Mouse (Mus musculus) kidney, postnatal 4 days (tissue): ENCODE measurements around the gene Spop.
A peak's percentile ranks its signal among the peaks of the same experiment; 100 is the strongest.
"Not testable (repeated sequence)": the region's sequence is repeated elsewhere in the genome, so short reads cannot be mapped to it uniquely, and the experiment has no call there.

Experiments used
- DNase-seq, 2 experiments: peaks; one replicate each; pipeline ENCODE4 v3.0.0; 2021; ENCODE audit warnings: mixed read lengths in 2 of 2

Gene Spop

GRCm38 (mm10) chr11:95500412-95500811 lies 86.5 kb downstream of the Spop start:
- no peak for DNase-seq

DNA sequence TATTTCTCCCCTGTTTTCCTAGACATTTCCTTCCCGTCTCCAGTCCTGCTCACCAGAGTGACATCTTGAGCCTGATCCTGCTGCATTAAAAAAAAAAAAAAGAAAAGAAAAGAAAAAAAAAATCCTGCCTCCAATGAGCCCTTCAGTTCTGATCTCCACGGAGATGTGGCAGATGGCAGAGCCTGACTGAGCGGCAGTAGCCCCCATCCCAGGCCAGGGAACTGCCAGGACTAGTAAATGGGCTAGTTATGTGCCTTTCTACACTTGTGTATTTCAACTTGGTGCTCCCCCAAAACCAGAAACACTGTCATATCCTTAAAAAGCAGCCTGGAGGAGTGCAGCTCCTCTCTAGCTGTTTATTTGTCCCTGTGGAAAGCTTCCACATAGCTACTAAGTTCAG lies 87.0 kb downstream of the Spop start:
- DNase-seq: no peak

DNA sequence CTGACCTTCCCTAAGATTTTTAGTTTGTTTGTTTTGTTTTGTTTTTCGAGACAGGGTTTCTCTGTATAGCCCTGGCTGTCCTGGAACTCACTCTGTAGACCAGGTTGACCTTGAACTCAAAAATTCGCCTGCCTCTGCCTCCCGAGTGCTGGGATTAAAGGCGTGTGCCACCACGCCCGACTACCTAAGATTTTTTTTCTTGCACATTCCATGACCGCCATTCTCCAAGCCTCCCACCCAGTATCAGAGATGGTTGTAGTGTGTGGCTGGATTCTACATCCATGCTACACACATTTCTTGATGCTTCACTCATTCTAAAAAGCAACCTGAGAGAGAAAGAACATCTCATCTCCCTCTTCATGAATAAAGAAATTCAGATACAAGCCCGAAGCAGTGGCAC lies 87.9 kb downstream of the Spop start:
- not testable (repeated sequence) for DNase-seq

- peak in 1 of 2 experiments; percentile 52 for DNase-seq
Measured at GRCm38 (mm10) chr11:95503581-95504180, 89.8 kb downstream of the Spop start.

GRCm38 (mm10) chr11:95504271-95504731 lies 90.4 kb downstream of the Spop start:
- DNase-seq: peak; percentile 54 to 60

DNA sequence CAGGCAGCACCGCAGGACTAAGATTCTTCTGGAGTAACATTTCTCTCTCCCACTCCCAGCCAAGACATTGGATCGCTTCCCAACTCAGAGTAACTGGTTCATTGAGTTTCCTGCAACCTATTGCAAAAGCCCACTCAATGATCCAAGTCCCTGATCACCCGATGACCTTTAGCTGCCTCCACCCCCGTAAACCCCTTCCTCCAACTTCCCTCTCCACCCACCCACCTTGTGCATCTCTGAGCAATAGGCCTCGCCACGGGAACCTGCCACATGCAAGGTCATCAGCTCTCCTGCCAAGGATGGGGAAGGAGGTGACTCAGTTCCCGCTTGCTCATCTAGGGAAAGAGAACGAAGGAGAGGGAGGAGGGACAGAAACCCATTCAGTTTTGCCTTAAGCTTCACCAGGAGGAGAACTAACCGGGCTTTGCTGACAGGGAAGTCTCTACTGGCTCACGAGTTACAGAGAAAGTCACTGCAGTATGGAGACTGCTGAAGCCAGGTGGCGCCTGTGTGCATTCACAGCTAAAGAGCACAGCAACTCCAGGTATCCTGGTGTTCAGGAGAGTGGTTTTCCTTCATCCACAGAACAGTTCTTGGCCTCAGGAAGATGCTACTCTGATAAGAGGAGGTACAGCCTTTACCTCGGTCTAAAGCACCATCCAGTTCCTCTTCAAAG lies 93.3 kb downstream of the Spop start:
- peak; percentile 43 to 47 for DNase-seq

DNA sequence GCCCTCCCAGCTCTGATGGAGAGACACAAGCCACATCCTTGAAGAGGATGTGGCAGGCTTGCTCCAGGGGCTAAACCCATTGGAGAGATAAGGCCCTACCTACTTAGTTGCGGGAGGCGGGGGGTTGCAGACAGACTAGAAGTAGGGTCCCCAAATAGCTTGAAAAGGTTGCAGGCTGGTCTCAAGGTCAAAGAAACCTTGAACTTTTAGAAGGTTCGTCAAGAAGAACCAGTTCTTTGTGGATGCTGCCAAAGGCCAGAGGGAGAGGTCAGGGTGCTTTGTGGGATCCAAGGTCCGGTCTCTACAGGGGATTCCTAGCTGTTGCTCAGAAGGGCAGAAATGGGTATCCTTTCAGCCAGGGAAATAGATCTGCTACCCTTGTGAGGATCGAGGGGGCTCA lies 93.9 kb downstream of the Spop start:
- no peak for DNase-seq

DNA sequence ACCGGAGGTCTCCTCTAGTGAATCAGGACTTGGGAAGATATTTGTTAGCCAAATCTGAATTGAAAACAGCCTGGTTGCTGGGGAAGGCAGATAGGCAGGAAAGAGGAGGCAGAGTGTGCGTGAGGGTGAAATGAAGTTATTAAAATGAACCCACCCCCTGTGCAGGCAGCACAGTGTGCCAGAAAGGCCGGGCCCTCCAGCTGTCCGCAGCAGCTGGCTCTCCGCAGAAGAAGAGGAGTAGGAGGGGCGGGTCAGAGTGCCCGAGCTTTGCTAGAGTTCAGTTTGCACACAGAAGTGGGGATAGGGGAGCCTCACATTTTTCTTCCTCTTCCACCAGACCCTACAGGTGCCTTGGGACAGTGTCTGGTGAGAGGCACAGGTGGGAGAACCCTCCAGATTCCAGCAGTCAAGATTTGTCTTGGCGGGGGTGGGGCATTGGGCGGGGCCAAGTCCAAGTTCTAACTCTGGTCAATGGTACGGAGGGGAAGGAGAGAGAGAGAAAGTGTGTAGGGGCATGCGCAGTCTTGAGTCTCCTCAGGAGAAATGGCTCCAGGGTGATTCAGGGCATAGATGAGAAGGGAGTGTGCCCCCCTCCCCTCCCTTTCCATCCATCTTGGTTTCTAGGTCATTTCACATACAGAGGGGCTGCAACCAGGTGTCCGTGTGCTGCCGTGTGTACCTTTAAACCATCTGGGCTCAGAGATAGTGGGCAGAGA lies 94.5 kb downstream of the Spop start:
- DNase-seq: peak; percentile 51 to 67

DNA sequence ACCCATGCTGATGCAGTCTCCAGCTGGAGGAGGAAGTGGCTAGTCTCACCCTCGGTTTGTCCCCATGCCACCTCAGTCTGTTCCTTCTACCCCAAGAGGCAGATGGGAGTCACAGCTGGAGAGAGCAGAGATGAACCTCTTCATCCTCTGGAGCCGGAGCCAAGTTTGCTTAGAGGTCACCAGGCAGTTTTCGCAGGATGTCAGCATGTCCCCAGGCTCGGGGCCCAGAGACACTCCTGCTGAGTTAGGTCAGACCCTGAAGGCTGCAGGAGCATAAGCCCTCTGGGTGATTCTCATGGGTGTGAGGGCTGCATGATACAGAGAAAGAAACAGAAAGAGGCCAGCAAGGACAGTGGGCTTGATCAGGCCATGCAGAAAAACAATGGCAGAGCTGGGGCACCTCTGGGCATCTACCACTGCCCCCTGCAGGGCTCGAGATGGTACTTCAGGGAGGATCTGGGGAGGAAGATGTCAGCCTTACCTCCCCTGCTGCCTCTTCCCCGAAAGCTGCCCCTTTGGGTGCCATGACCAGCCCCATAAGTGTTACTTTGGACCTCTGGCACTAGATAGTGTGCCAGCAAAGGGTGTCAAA lies 95.3 kb downstream of the Spop start:
- DNase-seq: no peak

GRCm38 (mm10) chr11:95510631-95511030 lies 96.8 kb downstream of the Spop start:
- no peak for DNase-seq

DNA sequence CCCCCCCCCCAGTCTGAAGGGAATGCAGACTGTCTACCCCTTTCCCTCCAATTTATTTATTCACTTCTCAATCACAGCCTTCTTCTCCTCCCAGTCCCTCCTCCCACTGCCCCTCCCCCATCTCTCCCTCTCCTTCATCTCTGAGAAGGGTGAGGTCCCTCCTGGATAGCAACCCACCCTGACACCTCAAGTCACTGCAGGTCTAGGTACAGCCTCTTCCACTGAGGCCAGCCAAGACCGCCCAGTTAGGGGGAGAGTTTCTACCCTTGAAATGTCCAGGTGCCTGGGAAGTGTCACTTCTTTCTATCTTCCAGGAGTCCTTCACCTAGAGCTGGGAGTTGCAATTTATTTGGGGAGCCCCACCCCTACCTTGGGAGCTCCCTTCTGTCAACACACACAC lies 98.0 kb downstream of the Spop start:
- DNase-seq: no peak

DNA sequence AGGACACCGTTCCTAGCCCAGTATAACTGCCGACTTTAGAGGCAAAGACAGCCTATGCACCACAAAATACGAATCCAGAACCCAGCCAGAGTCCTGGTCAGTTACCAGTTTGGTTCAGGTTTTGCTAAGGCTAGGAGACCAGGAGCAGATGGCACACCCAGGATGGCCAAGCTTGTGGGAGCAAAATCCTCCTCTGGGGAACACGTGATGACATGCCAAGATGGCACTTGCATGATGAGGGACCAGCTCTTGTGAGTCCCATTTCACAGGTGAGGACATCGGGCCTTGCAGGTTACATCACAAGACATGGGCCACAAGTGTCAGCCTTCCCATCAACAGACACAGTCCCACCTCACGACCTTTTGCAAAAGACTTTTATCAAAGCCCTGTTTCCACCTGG lies 98.5 kb downstream of the Spop start:
- DNase-seq: no peak

GRCm38 (mm10) chr11:95513461-95514297 lies 99.8 kb downstream of the Spop start:
- peak; percentile 46 to 61 for DNase-seq

GRCm38 (mm10) chr11:95514298-95514861 lies 100.5 kb downstream of the Spop start, which contains the start of gene Nxph3:
Gene Nxph3 (minus strand): TSS chr11:95514570.
- peak; percentile 72 to 82 for DNase-seq

DNA sequence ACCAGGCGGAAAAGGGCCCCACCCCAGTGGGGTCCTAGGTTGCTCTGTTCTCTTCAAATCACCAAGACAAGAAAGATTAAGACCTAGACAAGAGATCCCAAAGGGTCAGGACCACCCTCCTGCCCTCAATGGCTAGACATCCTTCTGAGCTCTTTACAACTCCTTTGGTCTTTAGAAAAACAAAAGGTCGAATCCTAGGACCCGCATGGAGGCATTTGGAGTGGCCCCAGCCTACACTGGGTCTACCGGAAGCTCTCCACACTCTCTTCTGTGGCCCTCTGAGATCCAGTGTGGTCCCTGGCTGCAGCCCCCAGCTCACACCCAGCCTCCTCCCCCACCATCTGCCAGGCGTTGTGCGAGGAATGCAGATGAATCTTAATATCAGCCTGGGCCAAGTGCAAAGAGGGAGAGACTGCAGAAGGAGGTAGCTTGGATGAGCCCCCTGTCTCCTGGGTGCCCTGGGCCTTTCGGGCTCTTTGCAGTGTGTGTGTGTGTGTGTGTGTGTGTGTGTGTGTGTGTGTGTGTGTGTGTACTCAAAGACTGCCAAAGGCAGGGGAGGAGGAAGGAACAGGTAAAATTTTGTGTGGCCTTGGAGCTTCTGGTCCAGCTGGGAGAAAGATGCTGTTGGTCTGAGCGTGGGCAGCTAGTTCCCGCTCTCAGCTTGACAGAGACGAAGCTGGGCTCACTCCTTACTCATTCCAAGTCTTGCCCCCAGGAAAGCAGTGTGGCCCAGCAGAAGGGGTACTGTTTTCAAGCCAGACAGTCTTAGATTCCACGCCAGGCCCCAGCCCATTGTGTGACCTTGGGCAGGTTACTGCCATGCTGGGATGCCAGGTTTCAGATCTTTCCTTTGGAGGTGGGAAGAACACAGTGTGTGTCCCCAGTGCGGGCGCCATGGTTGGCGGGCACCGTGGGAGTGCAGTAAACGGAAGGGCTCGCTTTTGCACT lies 101.8 kb downstream of the Spop start:
- no peak for DNase-seq

DNA sequence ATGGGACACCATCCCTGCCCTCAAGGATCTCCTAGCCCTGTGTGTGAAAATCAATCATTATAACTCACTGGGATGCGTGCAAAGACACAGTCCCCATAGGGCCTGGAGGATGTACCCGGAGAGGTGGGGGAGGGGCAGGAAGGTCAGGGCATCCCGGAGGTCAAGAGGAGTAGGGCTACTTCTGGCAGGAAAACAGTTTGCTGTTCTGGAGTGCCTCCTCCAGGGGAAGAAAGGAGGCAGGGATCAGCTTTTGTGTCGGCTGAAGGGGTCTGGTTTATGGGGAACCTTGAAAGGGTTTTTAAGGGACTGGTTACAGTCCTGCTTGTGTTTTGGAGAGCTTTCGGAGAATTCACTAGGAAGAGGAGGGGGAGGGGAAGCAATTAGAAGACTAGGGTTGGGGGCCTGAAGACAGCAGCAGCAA lies 102.6 kb downstream of the Spop start:
- peak; percentile 54 to 63 for DNase-seq

- DNase-seq: no peak
Measured at GRCm38 (mm10) chr11:95517162-95517561, 103.3 kb downstream of the Spop start.

DNA sequence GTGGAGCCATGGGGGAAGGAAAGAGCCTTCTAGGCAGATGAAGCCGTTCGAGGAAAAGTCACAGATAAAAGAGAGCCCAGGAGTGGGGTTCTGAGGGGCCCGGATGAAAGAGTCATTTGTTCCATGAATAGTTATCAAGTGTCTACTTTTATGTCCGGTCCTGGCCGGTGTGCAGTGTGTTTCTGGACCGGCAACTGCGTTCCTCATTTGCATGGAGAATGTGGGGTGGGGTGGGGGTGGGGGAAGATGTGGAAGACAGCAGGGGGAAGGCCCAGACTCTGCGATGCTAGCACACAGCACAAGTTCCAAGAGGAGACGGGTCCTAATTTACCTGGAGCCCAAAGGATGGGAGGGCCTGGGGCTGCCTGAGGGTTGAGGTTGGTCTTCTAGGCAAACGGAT lies 105.4 kb downstream of the Spop start:
- DNase-seq: no peak

DNA sequence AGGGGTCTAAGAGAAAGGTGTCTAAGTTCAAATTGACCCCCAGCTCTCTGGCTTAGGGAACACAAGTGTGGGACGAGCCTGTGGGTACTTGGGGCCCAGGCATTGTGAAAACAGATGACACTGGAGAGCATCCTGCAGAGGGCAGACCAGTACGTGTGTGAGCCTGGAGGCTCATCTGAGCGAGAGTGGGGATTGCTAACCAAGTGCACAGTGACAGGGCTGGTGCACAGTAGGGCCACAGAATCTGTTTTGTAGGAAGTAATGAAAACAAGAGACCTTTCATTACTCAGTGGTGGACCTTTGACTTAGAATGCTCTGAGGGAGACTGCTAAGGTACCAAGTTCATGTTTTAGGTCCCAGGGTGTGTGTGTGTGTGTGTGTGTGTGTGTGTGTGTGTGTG lies 106.1 kb downstream of the Spop start:
- no peak for DNase-seq

DNA sequence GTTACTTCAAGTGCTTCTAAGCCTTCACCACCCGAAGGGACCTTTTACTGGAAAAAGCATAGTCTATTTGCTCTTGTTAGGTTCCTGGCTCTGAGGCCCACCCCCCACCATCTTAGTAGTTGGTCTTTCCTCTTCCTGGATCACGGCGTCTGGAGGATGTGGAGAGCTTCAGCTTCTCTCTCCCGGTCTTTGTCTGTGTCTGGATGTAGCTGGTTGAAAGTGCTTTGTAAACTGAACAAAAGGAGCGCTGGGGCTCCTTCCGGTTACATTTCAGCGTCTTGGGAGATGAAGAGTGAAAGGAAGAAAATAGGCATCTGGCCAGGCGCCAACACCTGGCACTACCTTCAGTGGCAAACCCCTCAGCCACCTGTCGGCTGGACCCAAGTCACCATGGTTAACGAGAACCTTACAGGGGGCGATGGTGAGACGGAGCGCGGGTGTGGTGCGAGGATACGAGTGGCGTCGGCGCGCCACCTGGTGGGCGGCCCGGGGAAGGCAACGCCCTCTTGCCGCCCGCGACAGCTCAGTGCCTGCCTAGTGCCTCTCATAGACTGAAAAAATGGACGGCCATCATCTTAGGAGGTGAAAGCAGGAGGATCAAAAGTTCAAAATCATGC lies 106.7 kb downstream of the Spop start:
- DNase-seq: peak; percentile 93 to 95
